Mouse (Mus musculus): Measurements from ENCODE around the gene Pter.

The Pter gene

GRCm38 (mm10) chr2:13008433-13008832 is 84.6 kb downstream of the Pter start:
- DNase-seq (ENCODE audit: low spot score in 2 of 2) = no peak

- peak in 1 of 2 experiments; percentile 19 for DNase-seq (ENCODE audit: low spot score in 2 of 2)
Measured at GRCm38 (mm10) chr2:13009261-13009972, 85.6 kb downstream of the Pter start.

GRCm38 (mm10) chr2:13010030-13010459 is 86.2 kb downstream of the Pter start:
- no peak for DNase-seq (ENCODE audit: low spot score in 2 of 2)

- DNase-seq (ENCODE audit: low spot score in 2 of 2) = peak; percentile 35 to 37
Measured at GRCm38 (mm10) chr2:13010460-13011341, 86.9 kb downstream of the Pter start.

- DNase-seq (ENCODE audit: low spot score in 2 of 2) = peak; percentile 62 to 67
Measured at GRCm38 (mm10) chr2:13011472-13011871, 87.6 kb downstream of the Pter start, which contains the start of gene C1ql3. Gene C1ql3 (minus strand): TSS chr2:13011806.

- DNase-seq (ENCODE audit: low spot score in 2 of 2) = no peak
Measured at GRCm38 (mm10) chr2:13011973-13012372, 88.1 kb downstream of the Pter start.

GRCm38 (mm10) chr2:13018382-13018781 is 94.5 kb downstream of the Pter start:
- no peak for DNase-seq (ENCODE audit: low spot score in 2 of 2)

GRCm38 (mm10) chr2:13018861-13019260 is 95.0 kb downstream of the Pter start:
- no peak for DNase-seq (ENCODE audit: low spot score in 2 of 2)

- DNase-seq (ENCODE audit: low spot score in 2 of 2) = no peak
Measured at GRCm38 (mm10) chr2:13038772-13039171, 114.9 kb downstream of the Pter start.

- DNase-seq (ENCODE audit: low spot score in 2 of 2) = no peak
Measured at GRCm38 (mm10) chr2:13039785-13040184, 115.9 kb downstream of the Pter start.

- DNase-seq (ENCODE audit: low spot score in 2 of 2) = no peak
Measured at GRCm38 (mm10) chr2:13044555-13044954, 120.7 kb downstream of the Pter start.

- no peak for DNase-seq (ENCODE audit: low spot score in 2 of 2)
Measured at GRCm38 (mm10) chr2:13048649-13049048, 124.8 kb downstream of the Pter start.

Data from frontal cortex, postnatal 25 days (tissue).